Mouse (Mus musculus) hindbrain, embryonic 14.5 days (tissue): ENCODE measurements at regions not wholly inside any gene's neighbourhood (a gene's known extent, or its start where the extent isn't known, plus 50 kb on each side); places are given as distances from the start of the nearest gene placed in this dataset.

ENCODE experiments used
- ATAC-seq: fragments of 200-750 bp; cut with Nextera tagmentation; 2 replicates; pipeline ENCODE4 v1.8.0; 2017; ENCODE audit warnings: moderate number of reproducible peaks, mild to moderate bottlenecking, moderate TSS enrichment, moderate library complexity; ENCODE audit not compliant: low FRiP score
- DNase-seq: peaks from one replicate; pipeline ENCODE4 v3.0.0-alpha.2; 2015; ENCODE audit warnings: low spot score
- H3K27ac ChIP-seq: fragments of 300-500 bp; sonication (generic); 2 replicates; pipeline ENCODE4 v1.5.1; 2014; ENCODE audit warnings: mild to moderate bottlenecking, moderate library complexity
- H3K27me3 ChIP-seq: fragments of 300-500 bp; sonication (generic); 2 replicates; pipeline ENCODE4 v1.6.1; 2014; ENCODE audit warnings: mild to moderate bottlenecking, low read length, mixed read lengths; ENCODE audit not compliant: control insufficient read depth, insufficient read depth
- H3K36me3 ChIP-seq: fragments of 300-500 bp; sonication (generic); replicated peaks from 2 replicates; pipeline ENCODE4 v1.6.1; 2014; ENCODE audit not compliant: control insufficient read depth, insufficient read depth
- H3K4me1 ChIP-seq: fragments of 300-500 bp; sonication (generic); replicated peaks from 2 replicates; pipeline ENCODE4 v1.6.1; 2014; ENCODE audit warnings: antibody characterized with exemption, low read length, mixed read lengths; ENCODE audit not compliant: control insufficient read depth, insufficient read depth
- H3K4me2 ChIP-seq: fragments of 300-500 bp; sonication (generic); replicated peaks from 2 replicates; pipeline ENCODE4 v1.6.1; 2014; ENCODE audit warnings: mild to moderate bottlenecking, moderate library complexity
- H3K4me3 ChIP-seq: fragments of 300-500 bp; sonication (generic); replicated peaks from 2 replicates; pipeline ENCODE4 v1.5.1; 2014; ENCODE audit warnings: mild to moderate bottlenecking, low read length
- H3K9ac ChIP-seq: fragments of 300-500 bp; sonication (generic); 2 replicates; pipeline ENCODE4 v1.6.1; 2014
- H3K9me3 ChIP-seq: fragments of 300-500 bp; sonication (generic); 2 replicates; pipeline ENCODE4 v1.6.1; 2016; ENCODE audit warnings: low read length; ENCODE audit not compliant: control insufficient read depth
- WGBS: fragments of 180-500 bp; shearing (Covaris S2); extraction: QIAGEN DNeasy Blood & Tissue Kit; methylation state at CpG from one replicate; pipeline ENCODE4 v1.1.7; 2014; 5-methylcytosine and 5-hydroxymethylcytosine counted together

GRCm38 (mm10) chr17:22795213-22795612, 71.7 kb downstream of the Zfp945 start:
- no peak for ATAC-seq
- peaks cover 16% of the 10 kb centered on the region; the same call in 1 of the 2 replicates for H3K36me3 ChIP-seq

GRCm38 (mm10) chr17:22784481-22784880, 82.5 kb downstream of the Zfp945 start:
- no peak for DNase-seq
- Histone ChIP-seq H3K27ac (no peak overlapping the region), H3K4me3 (no peak overlapping the region), H3K4me2 (no peak overlapping the region), H3K9me3 (peaks cover 74% of the 10 kb centered on the region), H3K27me3 (no peaks in the 10 kb centered on the region), H3K9ac (no peak overlapping the region), H3K36me3 (peaks cover 50% of the 10 kb centered on the region), H3K4me1 (no peaks in the 10 kb centered on the region)
- WGBS: 93% methylated on average over 2 of the region's 2 CpGs
- ATAC-seq: no peak

More at GRCm38 (mm10) chr17:22795213-22795612, 71.7 kb downstream of the Zfp945 start:
- Histone ChIP-seq H3K27ac (no peak overlapping the region), H3K4me3 (no peak overlapping the region), H3K9ac (no peak overlapping the region), H3K27me3 (no peaks in the 10 kb centered on the region), H3K4me2 (no peak overlapping the region), H3K9me3 (peaks cover 88% of the 10 kb centered on the region), H3K4me1 (no peaks in the 10 kb centered on the region)
- DNase-seq: no peak
- WGBS: 65% methylated on average over 5 of the region's 5 CpGs

DNA sequence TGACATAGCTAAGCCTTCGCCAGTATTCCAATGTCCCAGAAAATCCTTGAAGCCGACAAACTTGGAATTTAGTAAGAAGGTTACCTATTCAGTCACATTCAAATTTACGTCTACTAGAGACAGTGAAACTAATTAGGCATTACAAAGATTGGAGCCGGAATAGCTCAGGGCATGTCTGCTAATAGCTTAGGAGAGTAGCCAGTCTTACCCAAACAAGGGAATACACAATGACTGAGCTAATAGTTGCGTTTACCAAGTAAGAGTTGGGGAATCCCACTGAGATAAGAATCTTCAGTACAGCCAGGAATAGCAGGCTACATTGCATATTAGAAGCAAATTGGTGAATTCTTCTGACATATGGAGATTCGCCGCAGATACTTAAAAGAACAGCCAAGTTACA, 121.2 kb downstream of the Zfp945 start:
- Histone ChIP-seq H3K4me1 (no peaks in the 10 kb centered on the region), H3K4me2 (no peak overlapping the region), H3K9me3 (0 out of 2 replicates have a peak, but pooled peaks cover 4% of the 10 kb centered on the region), H3K4me3 (no peak overlapping the region), H3K27me3 (no peaks in the 10 kb centered on the region), H3K9ac (no peak overlapping the region), H3K27ac (no peak overlapping the region), H3K36me3 (no peaks in the 10 kb centered on the region)
- ATAC-seq (no peak), DNase-seq (no peak)
- 63% methylated on average over 7 of the region's 7 CpGs for WGBS

DNA sequence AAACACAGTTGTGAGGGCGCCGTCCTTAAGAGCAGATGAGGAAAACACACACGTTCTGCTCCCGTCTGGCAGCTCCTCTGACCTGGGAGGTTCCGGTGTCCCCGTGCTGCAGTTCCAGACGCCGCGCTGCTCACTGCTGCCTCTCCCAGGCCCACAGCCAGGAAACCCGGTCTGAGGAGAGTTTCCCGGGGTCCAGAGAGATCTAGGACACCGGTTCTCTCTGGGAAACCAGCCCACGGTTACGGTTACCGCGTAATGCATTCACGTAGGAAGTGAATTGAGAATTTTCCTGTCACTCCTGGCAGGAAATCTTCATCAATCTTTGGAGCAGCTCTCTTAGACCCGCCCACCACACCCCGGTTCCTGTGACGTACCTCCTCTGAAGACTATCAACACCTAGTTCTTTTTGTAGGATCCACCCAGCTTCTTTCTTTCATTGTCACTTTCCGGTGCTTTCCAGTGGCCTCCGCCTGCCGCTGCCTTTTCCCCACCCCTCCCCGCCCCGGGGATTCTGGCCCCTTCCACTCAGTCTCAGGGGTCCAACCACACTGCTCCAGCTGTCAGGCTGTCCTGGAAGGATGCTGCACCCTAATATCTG, 127.3 kb downstream of the Zfp945 start:
- ATAC-seq (peak; percentile 94), DNase-seq (peak; percentile 81)
- H3K4me2 ChIP-seq: peak overlapping the region; percentile 56
- peaks cover 15% of the 10 kb centered on the region for H3K4me1 ChIP-seq
- under 1% methylated on average over 25 of the region's 25 CpGs for WGBS
- H3K27me3 ChIP-seq: no peaks in the 10 kb centered on the region
- peaks cover 19% of the 10 kb centered on the region; the same call in 1 of the 2 replicates for H3K9me3 ChIP-seq
- H3K27ac ChIP-seq: peak overlapping the region; percentile 86
- H3K4me3 ChIP-seq: peak overlapping the region; percentile 52
- 0 out of 2 replicates have a peak, but pooled peaks cover 7% of the 10 kb centered on the region for H3K36me3 ChIP-seq
- H3K9ac ChIP-seq: peak overlapping the region; percentile 73

- Histone ChIP-seq H3K9ac (peak overlapping the region; percentile 73), H3K27me3 (no peaks in the 10 kb centered on the region), H3K4me1 (peaks cover 15% of the 10 kb centered on the region), H3K36me3 (0 out of 2 replicates have a peak, but pooled peaks cover 7% of the 10 kb centered on the region), H3K27ac (peak overlapping the region; percentile 86), H3K4me2 (peak overlapping the region; percentile 56), H3K9me3 (peaks cover 22% of the 10 kb centered on the region), H3K4me3 (peak overlapping the region; percentile 52)
- 13% methylated on average over 12 of the region's 12 CpGs for WGBS
- peak; percentile 6; the same call in 1 of the 2 replicates for ATAC-seq
- peak; percentile 51 for DNase-seq
Measured at GRCm38 (mm10) chr17:22739173-22739572, 127.8 kb downstream of the Zfp945 start.

DNA sequence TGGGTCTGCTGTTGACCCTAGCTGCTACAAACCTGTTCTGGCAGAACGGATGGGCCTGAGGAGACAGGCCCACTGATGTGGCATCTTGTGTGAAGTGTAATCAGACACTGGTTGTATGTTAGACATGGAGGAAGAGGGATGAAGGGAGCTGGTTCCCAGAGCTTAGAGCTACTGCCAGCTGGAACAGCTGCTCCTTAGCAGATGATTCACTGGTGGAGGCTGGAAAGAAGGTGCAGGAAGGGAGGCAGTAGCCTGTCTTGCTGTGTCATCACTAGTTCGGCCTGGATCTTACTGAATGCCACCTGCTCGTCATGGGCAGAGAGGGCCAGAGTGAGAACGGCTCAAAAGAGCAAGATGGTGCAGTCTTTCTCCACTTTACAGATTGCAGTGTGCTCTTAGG, 130.6 kb downstream of the Zfp945 start:
- Histone ChIP-seq H3K9ac (no peak overlapping the region), H3K36me3 (peaks cover 7% of the 10 kb centered on the region; the same call in 1 of the 2 replicates), H3K4me1 (peaks cover 15% of the 10 kb centered on the region), H3K9me3 (peaks cover 49% of the 10 kb centered on the region), H3K27me3 (no peaks in the 10 kb centered on the region), H3K4me2 (no peak overlapping the region), H3K27ac (no peak overlapping the region), H3K4me3 (no peak overlapping the region)
- ATAC-seq: no peak
- no peak for DNase-seq
- WGBS: 96% methylated on average over 4 of the region's 4 CpGs
